Mouse (Mus musculus) gastrocnemius, postnatal 10 days (tissue): ENCODE measurements at regions not wholly inside any gene's neighbourhood (a gene's known extent, or its start where the extent isn't known, plus 50 kb on each side); places are given as distances from the start of the nearest gene placed in this dataset.

Experiments used
- DNase-seq: peaks from one replicate; pipeline ENCODE4 v3.0.0; 2021; ENCODE audit warnings: mixed read lengths

DNA sequence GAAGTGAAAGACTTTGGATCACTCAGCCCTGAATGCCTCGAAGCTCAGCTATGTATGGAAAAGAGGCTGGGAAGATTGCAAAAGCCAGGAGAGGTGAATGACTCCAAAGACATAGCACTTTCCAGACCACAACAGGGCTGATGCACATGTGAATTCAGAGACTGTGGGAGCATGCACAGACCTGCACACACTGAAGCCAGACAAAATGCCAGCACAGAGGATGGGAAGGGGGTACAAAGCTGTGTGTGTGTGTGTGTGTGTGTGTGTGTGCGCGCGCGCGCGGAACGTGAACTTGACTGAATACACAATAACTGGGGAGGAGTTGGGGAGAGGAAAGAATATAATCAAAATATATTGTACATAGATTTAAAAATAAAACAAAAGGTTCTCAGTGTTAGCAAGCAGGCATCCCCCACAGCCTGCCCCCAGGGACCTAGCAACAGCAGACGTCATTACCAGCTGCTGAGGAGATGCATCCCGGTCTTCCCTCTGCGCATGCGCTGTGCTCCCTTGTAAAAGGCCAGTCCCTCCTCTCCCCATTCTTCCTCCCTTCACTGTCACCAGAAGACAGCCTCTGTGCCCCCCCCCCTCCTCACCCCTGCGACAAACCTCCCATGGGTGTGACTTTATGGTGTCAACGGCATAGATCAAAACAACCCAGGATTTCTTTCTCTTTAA, 89.5 kb upstream of the Mrps22 start:
- peak; percentile 82 for DNase-seq

DNA sequence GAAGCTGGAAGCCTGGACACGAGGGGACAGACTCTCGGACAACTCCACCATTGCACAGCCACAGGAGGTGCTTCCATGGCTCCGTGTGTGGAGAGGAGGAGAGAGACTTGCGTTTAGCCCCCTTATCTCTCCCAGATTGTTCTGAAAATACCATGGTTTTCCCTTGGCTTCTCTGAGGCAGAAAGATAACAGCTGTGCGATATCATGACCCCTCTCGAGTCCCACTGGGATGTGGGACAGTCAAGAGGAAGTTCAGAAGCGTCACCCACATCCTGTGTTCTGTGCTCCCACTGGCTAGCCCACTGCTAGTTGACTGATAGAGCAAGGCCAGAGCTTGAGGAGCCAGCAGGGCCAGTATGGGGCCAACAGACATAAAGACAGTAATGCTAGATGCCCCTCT, 84.1 kb upstream of the Mrps22 start:
- no peak for DNase-seq

DNA sequence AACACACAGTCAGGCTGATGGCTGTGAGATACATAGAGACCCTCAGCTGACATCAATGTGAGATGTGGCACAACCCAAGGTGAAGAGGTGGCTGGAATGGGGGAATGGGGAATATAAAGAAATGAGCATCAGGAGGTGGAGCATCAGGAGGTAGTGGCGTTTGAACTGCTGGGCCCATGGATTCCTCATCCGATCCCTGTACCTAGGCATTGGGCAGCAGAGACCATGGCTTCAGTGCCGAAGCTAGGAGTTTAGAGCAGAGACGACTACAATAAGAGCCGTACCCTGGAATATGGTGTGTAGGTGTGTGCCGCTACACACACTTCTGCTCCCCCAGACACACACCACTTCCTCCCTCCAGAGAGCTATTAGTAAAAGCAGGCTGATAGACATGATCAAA, 82.9 kb upstream of the Mrps22 start:
- no peak for DNase-seq

DNA sequence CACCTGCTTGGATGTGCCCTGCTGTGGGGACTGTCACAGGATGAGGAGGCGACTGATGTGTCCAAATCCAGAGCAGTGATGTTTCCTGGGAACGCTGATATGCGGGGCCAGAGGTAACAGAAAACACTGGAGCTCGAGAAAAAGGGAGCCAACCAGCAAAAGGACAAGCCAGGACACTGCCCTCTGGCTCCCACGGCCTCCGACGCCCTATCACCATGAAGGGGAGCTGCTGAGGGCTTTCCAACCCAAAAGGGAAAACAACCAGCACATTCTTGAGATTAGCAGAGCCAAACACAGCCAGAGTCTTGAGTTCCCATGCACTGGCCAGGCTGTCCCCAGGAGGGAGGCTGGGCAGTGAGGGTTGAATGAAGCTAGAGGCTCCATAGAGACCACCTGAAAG, 74.2 kb upstream of the Mrps22 start:
- no peak for DNase-seq

DNA sequence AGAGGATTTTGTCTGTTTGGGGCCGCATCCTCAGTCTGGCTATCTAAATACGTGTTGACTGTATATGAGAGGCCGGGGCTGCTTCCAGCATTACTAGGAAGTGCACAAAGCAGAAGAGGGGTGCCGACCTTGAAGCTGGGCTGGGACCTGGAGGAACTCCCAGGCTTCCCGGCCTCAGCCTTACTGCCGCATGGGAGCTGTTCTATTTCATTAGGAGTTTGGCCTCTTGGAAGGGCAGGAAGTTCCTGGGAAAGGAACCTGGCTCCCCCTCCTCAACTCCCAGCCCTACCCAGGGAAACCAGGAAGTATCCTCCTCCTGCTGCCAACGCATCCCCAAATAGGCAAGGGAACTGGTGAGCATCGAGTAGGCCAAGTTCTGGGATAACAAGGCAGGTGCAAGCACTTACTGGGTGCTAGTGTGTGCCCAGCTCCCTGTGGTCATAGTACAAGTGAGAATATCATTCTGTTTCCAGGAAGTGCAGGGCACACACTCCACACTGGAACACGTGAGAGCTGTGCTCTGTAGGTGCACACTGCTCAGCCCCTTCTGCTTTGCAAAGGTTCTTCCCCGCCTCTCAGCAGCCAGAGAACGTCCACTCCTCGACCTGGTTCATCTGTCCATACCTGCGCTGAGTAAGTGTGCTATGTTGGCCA, 72.1 kb upstream of the Mrps22 start:
- DNase-seq: no peak

DNA sequence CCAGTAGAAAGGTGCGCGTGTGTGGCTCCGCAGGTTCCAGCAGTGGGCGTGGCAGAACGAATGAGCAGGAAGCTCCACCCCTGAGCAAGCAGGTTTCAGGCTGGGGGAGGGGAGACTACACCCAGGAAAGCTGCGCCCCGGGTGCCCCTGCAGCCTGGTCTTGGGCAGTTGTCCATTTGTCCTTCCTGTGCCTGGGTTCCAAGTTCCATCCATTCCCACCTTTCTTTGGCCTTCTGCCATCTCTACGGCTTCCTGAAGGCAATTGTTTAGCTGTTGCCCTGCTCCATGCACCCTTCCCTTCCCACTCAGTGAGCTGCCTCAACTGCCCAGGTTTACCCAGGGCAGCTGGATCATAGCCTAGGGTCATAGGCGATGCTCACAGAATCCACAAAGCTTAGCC, 70.9 kb upstream of the Mrps22 start:
- DNase-seq: no peak

DNA sequence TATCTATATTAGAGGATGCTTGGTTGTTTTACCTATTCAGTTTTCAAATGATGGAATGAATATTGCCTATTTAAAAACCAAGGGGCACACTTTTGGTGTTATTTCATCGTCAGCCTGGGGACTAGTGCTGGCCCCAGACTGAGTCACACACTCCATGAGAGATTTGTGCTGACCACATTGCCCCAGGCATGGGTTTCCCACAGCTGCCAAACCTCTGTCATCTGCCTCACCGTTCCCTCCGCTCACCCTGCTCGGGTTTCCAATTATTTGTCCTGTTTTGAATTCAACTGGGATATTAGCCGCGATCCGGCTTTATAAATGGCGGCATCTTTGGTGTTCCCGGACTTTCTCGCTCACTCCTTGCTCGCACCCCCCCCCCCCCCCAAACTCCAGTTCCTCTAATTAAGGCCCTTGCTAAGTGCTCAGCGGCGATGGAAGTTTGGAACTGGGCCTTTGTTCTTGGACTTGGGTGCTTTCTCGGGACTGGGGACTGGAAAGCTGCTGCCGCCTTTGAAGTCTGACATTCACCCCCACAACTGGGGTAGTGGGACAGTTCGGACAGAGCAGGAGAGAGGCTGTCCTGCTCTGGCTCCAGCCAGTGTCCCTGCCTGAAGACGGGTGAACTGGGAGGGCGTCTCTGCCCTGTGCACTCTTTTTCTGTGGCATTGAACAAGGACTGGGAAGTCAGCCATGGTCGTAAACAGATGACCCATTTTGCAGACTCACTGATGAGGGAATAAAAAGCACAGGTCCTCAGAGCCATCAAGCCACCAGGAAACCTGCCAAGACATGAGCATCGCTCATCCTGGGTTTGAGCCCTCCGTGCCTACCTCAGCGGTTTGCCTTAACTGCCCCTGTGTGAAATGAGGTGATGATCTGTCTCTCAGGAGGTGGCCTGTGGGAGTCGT, 67.2 kb upstream of the Mrps22 start:
- DNase-seq: no peak

DNA sequence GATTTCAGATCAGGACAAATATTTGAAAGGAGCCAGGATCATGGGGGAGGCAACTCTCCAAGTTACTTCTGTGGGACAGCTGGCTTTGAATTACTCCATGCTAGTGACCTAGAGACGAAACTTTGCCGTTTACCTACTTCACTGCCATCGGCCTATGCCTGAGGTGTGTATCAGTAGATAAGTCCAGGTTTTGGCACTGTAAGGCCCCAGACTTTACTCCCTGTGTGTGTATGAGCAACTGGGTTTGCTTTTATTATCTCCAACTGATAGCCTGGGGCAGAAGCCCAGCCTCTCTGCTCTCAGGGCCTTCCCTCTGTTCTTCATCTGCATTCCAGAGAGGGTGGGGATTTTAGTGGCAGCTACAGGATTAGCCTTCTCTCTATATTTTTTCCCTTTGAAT, 65.6 kb upstream of the Mrps22 start:
- DNase-seq: no peak

DNA sequence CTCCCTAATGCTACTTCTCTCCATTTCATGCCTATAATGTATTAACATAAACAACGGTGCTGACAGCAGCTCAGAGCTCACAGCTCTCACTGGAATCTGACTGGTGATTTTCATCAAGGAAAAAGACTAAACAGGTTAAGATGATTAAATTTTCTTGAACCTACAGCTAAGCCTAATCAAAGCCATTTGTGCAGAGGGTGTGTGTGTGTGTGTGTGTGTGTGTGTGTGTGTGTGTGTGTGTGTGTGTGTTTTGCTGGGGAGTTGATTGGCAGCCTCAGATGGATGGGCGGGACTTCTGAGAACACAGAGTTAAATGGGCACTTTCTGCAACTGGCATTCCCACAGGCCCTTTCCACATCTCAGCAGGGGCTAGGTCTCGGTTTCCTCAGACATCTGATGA, 61.6 kb upstream of the Mrps22 start:
- no peak for DNase-seq

DNA sequence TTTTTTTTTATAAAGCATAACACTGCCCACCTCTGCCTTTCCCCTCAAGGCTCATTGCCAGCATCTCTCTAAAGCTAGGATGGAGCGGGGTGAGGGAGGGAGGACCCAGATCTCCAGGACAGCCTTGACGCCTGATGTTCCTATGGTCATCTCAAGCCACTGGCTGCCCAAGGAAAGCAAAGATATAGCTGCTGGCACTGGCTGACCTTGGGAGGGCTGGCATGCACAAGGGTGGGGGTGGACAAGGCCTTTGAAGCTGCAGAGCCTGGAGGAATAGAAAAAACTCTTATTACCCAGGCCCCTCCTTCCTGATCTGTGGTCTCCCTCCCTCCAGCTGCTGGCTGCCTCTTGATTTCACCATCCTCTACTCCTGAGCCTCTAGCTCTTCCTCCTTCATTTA, 50.2 kb upstream of the Mrps22 start:
- DNase-seq: no peak
